Mouse (Mus musculus) midbrain, embryonic 16.5 days (tissue): Measurements from ENCODE around the gene Fam183b. TPM values are rescaled to one million over a fixed set of nuclear protein-coding genes. Genes with fewer than 3 reads are reported as not detected.
A peak's percentile ranks its signal among the peaks of the same experiment; 100 is the strongest.
"Not testable (repeated sequence)": the region's sequence is repeated elsewhere in the genome, so short reads cannot be mapped to it uniquely, and the experiment has no call there.

Source experiments
- ATAC-seq: fragments of 200-750 bp; cut with Nextera tagmentation; 2 replicates; pipeline ENCODE4 v1.8.0; 2017; ENCODE audit warnings: moderate TSS enrichment
- H3K27ac ChIP-seq: fragments of 300-500 bp; sonication (generic); 2 replicates; pipeline ENCODE4 v1.5.1; 2014; ENCODE audit warnings: mild to moderate bottlenecking, low read length, mixed read lengths
- H3K27me3 ChIP-seq: fragments of 300-500 bp; sonication (generic); 2 replicates; pipeline ENCODE4 v1.6.1; 2014; ENCODE audit warnings: low read depth, low read length, mixed read lengths; ENCODE audit not compliant: control insufficient read depth, insufficient read depth
- H3K36me3 ChIP-seq: fragments of 300-500 bp; sonication (generic); 2 replicates; pipeline ENCODE4 v1.6.1; 2014; ENCODE audit warnings: mild to moderate bottlenecking, low read length, moderate library complexity, mixed read lengths; ENCODE audit not compliant: control insufficient read depth, insufficient read depth
- H3K4me1 ChIP-seq: fragments of 300-500 bp; sonication (generic); 2 replicates; pipeline ENCODE4 v1.6.1; 2014; ENCODE audit warnings: mild to moderate bottlenecking, low read length, mixed read lengths; ENCODE audit not compliant: control insufficient read depth, insufficient read depth
- H3K4me2 ChIP-seq: fragments of 300-500 bp; sonication (generic); 2 replicates; pipeline ENCODE4 v1.6.1; 2014; ENCODE audit warnings: mild to moderate bottlenecking, low read length, mixed read lengths
- H3K4me3 ChIP-seq: fragments of 300-500 bp; sonication (generic); 2 replicates; pipeline ENCODE4 v1.5.1; 2014; ENCODE audit warnings: low read depth, mild to moderate bottlenecking, low read length, moderate library complexity, mixed read lengths
- H3K9ac ChIP-seq: fragments of 300-500 bp; sonication (generic); 2 replicates; pipeline ENCODE4 v1.6.1; 2014; ENCODE audit warnings: low read depth, low read length, mixed read lengths
- H3K9me3 ChIP-seq: fragments of 300-500 bp; sonication (generic); replicated peaks from 2 replicates; pipeline ENCODE4 v1.6.1; 2014; ENCODE audit warnings: mild to moderate bottlenecking, low read length, mixed read lengths; ENCODE audit not compliant: control insufficient read depth, poor library complexity, severe bottlenecking
- WGBS: fragments of 180-500 bp; shearing (Covaris S2); extraction: QIAGEN DNeasy Blood & Tissue Kit; methylation state at CpG from one replicate; pipeline ENCODE4 v1.1.7; 2014; 5-methylcytosine and 5-hydroxymethylcytosine counted together
- polyA plus RNA-seq: library from polyadenylated mRNA; unstranded; fragments of >200 nt; fragmentation: Nextera tagmentation; extraction: Ambion mirVana; gene quantifications from 2 replicates; pipeline ENCODE4 v1.2.1, GENCODE M21; 2015

Gene Fam183b
- polyA plus RNA-seq, 1 experiment from 2014 or later = 15.3 TPM

DNA sequence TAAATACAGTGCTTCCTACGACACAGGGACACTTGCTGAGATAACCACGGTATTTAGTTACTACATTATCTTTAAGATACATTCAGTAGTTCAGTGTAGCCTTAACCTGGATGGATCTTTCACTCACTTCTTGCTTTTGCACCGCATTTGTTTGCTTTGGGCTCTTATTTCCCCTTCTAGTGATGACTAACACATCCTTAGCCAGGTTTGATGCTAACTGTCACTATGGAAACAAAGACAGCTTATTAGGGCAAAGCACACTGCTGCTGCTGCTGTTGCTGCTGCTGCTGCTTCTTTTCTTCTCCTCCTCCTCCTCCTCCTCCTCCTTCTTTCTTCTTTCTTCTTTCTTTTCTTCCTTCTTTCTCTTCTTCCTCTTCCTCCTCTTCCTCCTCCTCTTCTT, 12.2 kb downstream of the Fam183b start:
- no peaks in the 10 kb centered on the region for H3K27me3 ChIP-seq
- no peaks in the 10 kb centered on the region for H3K36me3 ChIP-seq
- H3K9ac ChIP-seq = no peak overlapping the region
- peaks cover 5% of the 10 kb centered on the region for H3K4me1 ChIP-seq
- H3K9me3 ChIP-seq = no peaks in the 10 kb centered on the region
- WGBS = 12% methylated on average over 3 of the region's 3 CpGs
- H3K27ac ChIP-seq = no peak overlapping the region
- ATAC-seq = no peak; the same call in 1 of the 2 replicates
- no peak overlapping the region for H3K4me3 ChIP-seq
- H3K4me2 ChIP-seq = 0 out of 2 replicates have a peak overlapping the region, but pooled peaks have one; percentile 1

DNA sequence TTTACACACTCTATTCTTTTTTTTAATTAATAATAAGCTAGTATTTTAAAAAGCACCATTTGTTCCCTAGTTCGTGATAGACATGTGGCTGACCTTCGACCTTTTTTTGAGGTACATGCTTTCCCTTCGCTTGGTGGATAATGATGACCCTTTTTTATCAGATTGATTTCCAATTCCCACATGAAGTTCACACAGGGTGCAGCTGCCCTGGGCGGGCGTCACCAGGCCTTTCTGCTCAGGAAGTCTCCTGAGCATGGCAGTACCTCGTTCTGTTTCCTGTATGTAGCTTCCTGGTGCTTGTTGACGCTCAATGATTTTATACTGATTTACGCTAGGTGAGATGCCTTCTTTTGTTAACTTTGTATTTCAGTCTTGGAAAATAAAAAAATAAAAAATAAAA, 13.4 kb downstream of the Fam183b start:
- ATAC-seq = no peak
- no peak overlapping the region for H3K9ac ChIP-seq
- WGBS = 86% methylated on average over 8 of the region's 8 CpGs
- H3K4me3 ChIP-seq = no peak overlapping the region
- H3K4me1 ChIP-seq = peaks cover 5% of the 10 kb centered on the region
- H3K27ac ChIP-seq = no peak overlapping the region
- no peaks in the 10 kb centered on the region for H3K27me3 ChIP-seq
- no peak overlapping the region for H3K4me2 ChIP-seq
- H3K9me3 ChIP-seq = no peaks in the 10 kb centered on the region
- H3K36me3 ChIP-seq = no peaks in the 10 kb centered on the region

- Histone ChIP-seq H3K27ac (no peak overlapping the region), H3K4me2 (no peak overlapping the region), H3K4me1 (peaks cover 5% of the 10 kb centered on the region), H3K4me3 (no peak overlapping the region), H3K36me3 (no peaks in the 10 kb centered on the region), H3K9me3 (no peaks in the 10 kb centered on the region), H3K9ac (no peak overlapping the region), H3K27me3 (no peaks in the 10 kb centered on the region)
- WGBS = 88% methylated on average over 10 of the region's 10 CpGs
- no peak for ATAC-seq
Observed at GRCm38 (mm10) chr11:58787651-58788050, 14.1 kb downstream of the Fam183b start.

DNA sequence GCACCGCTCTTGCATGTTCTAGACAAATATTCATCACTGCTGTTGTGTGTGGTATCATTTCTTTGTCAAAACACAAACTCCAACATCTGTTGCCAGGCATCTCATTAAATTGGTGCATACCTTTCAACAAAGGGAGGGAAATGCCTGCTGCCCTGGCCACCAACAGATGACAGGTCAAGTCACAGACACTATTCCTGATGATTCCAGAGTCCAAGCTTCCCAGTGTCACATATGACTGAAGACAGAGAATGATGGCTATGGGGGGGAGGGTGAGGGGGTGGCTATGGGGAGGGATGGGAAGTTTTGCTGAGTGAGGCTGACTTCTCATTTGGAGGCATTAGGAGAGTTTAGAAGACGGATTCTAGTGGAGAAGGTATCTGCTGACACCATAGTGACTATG, 17.6 kb downstream of the Fam183b start:
- ATAC-seq = no peak
- Histone ChIP-seq H3K9ac (no peak overlapping the region), H3K9me3 (no peaks in the 10 kb centered on the region), H3K4me3 (no peak overlapping the region), H3K4me1 (peaks cover under 1% of the 10 kb centered on the region; the same call in 1 of the 2 replicates), H3K27ac (no peak overlapping the region), H3K27me3 (no peaks in the 10 kb centered on the region), H3K4me2 (no peak overlapping the region), H3K36me3 (no peaks in the 10 kb centered on the region)
- 86% methylated on average over 2 of the region's 2 CpGs for WGBS

DNA sequence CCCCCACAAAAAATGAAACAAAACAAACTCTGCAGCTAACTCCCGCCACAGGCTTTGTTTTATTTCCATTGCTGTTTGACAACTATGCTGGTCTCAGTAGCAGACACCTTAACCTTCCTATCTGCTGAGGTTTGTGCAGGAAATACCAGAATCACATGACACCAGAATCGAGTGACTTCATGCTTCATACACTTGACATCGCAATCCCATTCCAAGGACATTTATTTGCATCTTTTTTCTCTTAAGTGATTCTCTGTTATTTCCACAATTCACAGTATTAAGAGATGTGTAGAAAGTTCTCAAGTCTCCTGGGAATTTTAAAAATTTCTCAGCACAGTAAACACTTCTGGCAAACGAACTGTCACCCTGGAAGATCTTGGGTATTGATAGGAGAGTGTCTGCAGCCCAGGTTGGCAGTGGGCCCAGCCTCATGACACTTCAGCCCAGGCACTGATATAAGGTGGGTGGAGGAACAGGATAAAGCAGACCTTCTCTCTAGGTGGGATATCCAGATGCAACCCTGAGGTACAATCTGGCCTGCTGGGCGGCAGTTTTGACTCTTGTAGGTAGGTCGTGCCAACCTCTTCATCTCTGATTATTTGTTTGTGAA, 19.2 kb downstream of the Fam183b start, which contains the start of gene Olfr314:
Olfr314 (plus strand) TSS at position 473 of the 610 bp plus-strand sequence.
- no peaks in the 10 kb centered on the region for H3K27me3 ChIP-seq
- no peak within 1 kb of the TSS for H3K9ac ChIP-seq
- no peaks in the 10 kb centered on the region for H3K9me3 ChIP-seq
- 84% methylated on average over 6 of the region's 6 CpGs for WGBS
- H3K4me1 ChIP-seq = no peaks in the 10 kb centered on the region
- no peak for ATAC-seq
- no peak within 1 kb of the TSS for H3K27ac ChIP-seq
- H3K4me2 ChIP-seq = no peak within 1 kb of the TSS
- H3K36me3 ChIP-seq = no peaks in the 10 kb centered on the region
- no peak within 1 kb of the TSS for H3K4me3 ChIP-seq

GRCm38 (mm10) chr11:58772888-58773287, 28.9 kb downstream of the Fam183b start, which contains the start of gene Olfr315:
Olfr315 (plus strand) TSS chr11:58773188.
- no peak within 1 kb of the TSS for H3K4me2 ChIP-seq
- no peak within 1 kb of the TSS for H3K4me3 ChIP-seq
- H3K4me1 ChIP-seq = no peaks in the 10 kb centered on the region
- H3K27ac ChIP-seq = no peak within 1 kb of the TSS
- H3K36me3 ChIP-seq = no peaks in the 10 kb centered on the region
- no peaks in the 10 kb centered on the region for H3K27me3 ChIP-seq
- no peaks in the 10 kb centered on the region for H3K9me3 ChIP-seq
- no peak for ATAC-seq
- H3K9ac ChIP-seq = no peak within 1 kb of the TSS

DNA sequence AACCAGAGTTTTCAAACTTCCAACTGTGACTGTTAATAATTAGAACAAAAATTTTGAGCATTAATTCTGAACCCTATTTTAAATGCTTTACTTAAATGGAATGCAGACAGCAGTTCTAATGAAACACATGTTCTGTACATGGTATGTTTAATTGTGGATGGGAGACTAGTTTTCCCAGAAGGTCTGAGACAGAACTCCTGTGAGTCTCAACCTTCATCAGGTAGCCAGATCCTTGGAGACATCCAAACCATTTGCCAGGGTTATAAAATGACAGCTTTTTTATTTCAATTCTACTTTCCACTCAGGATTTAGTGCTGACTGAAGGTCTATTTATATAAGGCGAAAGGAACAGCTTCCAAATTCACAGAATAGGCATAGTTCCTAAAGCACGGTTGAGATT, 49.3 kb downstream of the Fam183b start, which contains the start of gene Olfr316:
Olfr316 (plus strand) TSS at position 301 of the 400 bp plus-strand sequence.
- no peaks in the 10 kb centered on the region for H3K9me3 ChIP-seq
- no peak within 1 kb of the TSS for H3K9ac ChIP-seq
- no peaks in the 10 kb centered on the region for H3K36me3 ChIP-seq
- no peaks in the 10 kb centered on the region for H3K27me3 ChIP-seq
- ATAC-seq = no peak
- no peak within 1 kb of the TSS for H3K27ac ChIP-seq
- no peak within 1 kb of the TSS for H3K4me3 ChIP-seq
- H3K4me2 ChIP-seq = no peak within 1 kb of the TSS
- H3K4me1 ChIP-seq = no peaks in the 10 kb centered on the region
- WGBS = 94% methylated on average over 2 of the region's 2 CpGs

DNA sequence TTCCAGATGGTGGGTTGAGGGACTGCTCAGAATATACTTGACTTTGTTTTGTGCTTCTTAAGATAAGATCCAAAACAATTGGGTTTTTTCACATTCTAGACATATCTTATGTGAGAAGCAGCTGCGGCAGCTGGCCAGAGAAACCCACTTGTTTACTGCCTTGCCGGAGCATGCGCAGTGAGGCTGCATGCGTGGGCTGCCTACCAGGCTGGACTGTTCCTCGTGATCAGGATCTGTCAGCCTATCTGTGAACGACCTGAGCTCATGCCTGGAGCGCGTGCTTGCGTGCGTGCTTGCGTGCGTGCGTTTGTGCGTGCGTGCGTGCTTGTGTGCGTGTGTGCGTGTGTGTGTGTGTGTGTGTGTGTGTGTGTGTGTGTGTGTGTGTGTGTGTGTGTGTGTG, 50.7 kb downstream of the Fam183b start:
- H3K27me3 ChIP-seq, H3K4me2 ChIP-seq, H3K36me3 ChIP-seq, H3K27ac ChIP-seq, H3K9ac ChIP-seq, H3K9me3 ChIP-seq, H3K4me3 ChIP-seq, ATAC-seq, H3K4me1 ChIP-seq: not testable (repeated sequence)
- WGBS = 90% methylated on average over 18 of the region's 18 CpGs
